Mouse (Mus musculus): ENCODE measurements at regions not wholly inside any gene's neighbourhood (a gene's known extent, or its start where the extent isn't known, plus 50 kb on each side); places are given as distances from the start of the nearest gene placed in this dataset.

- no peak for TF ChIP-seq CTCF (IDR thresholded peaks at IDR 0.05; ENCODE audit: insufficient read depth, low read length)
- TF ChIP-seq POLR2A (IDR thresholded peaks at IDR 0.05; ENCODE audit: borderline replicate concordance, extremely low read depth, low read depth, low read length) = no peak
Observed at GRCm38 (mm10) chr7:111191216-111191615, 108.4 kb upstream of the Eif4g2 start.
